Mouse (Mus musculus) neural tube, postnatal 0 days (tissue): ENCODE data around the gene Lce3e. TPM values are rescaled to one million over a fixed set of nuclear protein-coding genes. Genes with fewer than 3 reads are reported as not detected.

Experiments
- polyA plus RNA-seq: library from polyadenylated mRNA; unstranded; fragments of >200 nt; fragmentation: Nextera tagmentation; extraction: Ambion mirVana; gene quantifications from 2 replicates; pipeline ENCODE4 v1.2.1, GENCODE M21; 2015

The Lce3e gene
- not detected in 2 replicates for polyA plus RNA-seq

GRCm38 (mm10) chr3:92966761-92967160 is at the start of gene Lce3e:
Lce3e (plus strand) TSS chr3:92967061.

GRCm38 (mm10) chr3:92926130-92926529 is 40.7 kb upstream of the Lce3e start, which contains the start of gene Lce3a:
Lce3a (minus strand) TSS chr3:92926230.

DNA sequence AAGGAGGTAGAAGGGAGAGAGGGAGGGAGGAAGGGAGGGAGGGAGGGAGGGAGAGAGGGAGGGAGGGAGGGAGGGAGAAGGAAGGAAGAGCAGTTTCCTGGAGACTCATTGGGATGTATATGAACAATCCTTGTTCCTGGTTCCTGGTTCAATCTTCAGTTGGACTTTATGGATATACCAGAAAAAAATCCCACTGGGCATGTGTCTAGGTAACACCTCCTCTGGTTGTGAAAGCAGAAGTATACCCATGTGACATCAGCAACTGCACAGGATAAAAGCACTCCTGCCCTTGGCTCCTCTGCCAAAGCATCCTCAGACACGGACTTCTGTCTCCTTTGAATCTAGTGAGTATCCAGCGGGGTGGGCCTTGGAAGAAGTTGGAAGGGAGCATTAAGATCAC is 34.2 kb upstream of the Lce3e start, which contains the start of gene Lce3b:
Gene Lce3b, plus strand, starts transcription at position 301 of the 400 bp plus-strand sequence.

DNA sequence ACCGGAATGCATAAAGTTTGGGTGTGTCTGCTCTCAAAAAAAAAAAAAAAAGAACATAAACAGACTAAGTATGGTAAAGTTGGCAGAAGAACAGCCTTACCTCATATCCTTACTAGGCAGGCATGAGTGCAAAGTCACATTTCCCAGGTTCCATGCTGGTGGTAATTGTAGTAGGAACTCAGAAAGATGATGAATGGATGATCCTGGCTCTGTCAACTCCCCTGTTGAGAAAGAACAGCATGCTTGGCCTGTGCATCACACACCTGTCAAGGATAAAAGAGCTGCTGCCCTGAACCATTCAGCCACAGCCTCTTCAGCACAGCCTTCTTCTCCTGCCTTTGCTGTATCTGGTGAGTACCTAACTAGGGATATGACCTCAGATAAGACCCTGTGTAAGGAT is 22.7 kb upstream of the Lce3e start, which contains the start of gene Lce3c:
Gene Lce3c, plus strand, starts transcription at position 301 of the 400 bp plus-strand sequence.

DNA sequence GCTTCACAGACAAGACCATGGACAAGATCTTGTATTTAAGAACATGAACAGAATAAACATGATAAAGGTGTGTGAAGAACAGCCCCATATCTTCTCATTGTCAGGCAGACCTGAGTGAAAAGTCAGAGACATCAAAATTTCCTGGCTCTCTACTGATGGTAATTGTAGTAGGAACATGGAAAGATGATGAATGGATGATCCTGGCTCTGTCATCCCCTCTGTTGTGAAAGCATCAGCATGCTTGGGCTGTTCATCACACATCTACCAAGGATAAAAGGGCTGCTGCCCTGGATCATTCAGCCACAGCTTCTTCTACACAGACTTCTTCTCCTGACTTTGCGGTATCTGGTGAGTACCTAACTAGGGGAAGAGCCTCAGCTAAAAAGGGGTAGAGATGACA is 9.8 kb upstream of the Lce3e start, which contains the start of gene Lce3d:
Gene Lce3d, plus strand, starts transcription at position 301 of the 400 bp plus-strand sequence.

GRCm38 (mm10) chr3:92991926-92992325 is 25.1 kb downstream of the Lce3e start, which contains the start of gene Lce3f:
Lce3f (plus strand) TSS chr3:92992226.

GRCm38 (mm10) chr3:93015460-93016104 is 48.7 kb downstream of the Lce3e start, which contains the start of gene Crct1:
Crct1 (minus strand) TSS chr3:93015687.

Other genes with a start within 250 kb of the Lce3e start
- not detected in 2 replicates for gene Lce1f, start 246.7 kb upstream of the Lce3e start, polyA plus RNA-seq
- gene Gm38119, start 228.0 kb upstream of the Lce3e start, polyA plus RNA-seq, result not detected in 2 replicates
- gene Lce1g, start 214.7 kb upstream of the Lce3e start, polyA plus RNA-seq, result not detected in 2 replicates
- gene Lce1h, start 202.0 kb upstream of the Lce3e start, polyA plus RNA-seq, result not detected in 2 replicates
- not detected in 2 replicates for gene Lce1i, start 188.2 kb upstream of the Lce3e start, polyA plus RNA-seq
- gene Lce1j, start 176.5 kb upstream of the Lce3e start, polyA plus RNA-seq, result not detected in 2 replicates
- not detected in 2 replicates for gene Lce1k, start 159.2 kb upstream of the Lce3e start, polyA plus RNA-seq
- gene Kprp, start 139.8 kb upstream of the Lce3e start, polyA plus RNA-seq, result not detected in 2 replicates
- not detected in 2 replicates for gene Lce1l, start 115.8 kb upstream of the Lce3e start, polyA plus RNA-seq
- not detected in 2 replicates for gene 2310050C09Rik, start 96.8 kb upstream of the Lce3e start, polyA plus RNA-seq
- gene Lce3a, start 40.8 kb upstream of the Lce3e start, polyA plus RNA-seq, result not detected in 2 replicates
- not detected in 2 replicates for gene Lce3b, start 34.1 kb upstream of the Lce3e start, polyA plus RNA-seq
- gene Lce3c, start 22.6 kb upstream of the Lce3e start, polyA plus RNA-seq, result not detected in 2 replicates
- gene Lce3d, start 9.7 kb upstream of the Lce3e start, polyA plus RNA-seq, result not detected in 2 replicates
- not detected in 2 replicates for gene Lce3f, start 25.2 kb downstream of the Lce3e start, polyA plus RNA-seq
- 0.79 and 0.97 TPM in 2 replicates for gene Crct1, start 48.6 kb downstream of the Lce3e start, polyA plus RNA-seq
- gene Lce1m, start 52.0 kb downstream of the Lce3e start, polyA plus RNA-seq, result not detected in 2 replicates
- gene Gm4858, start 101.8 kb downstream of the Lce3e start, polyA plus RNA-seq, result not detected in 2 replicates
- not detected in 2 replicates for gene Crnn, start 177.7 kb downstream of the Lce3e start, polyA plus RNA-seq
- gene Flg2, start 230.2 kb downstream of the Lce3e start, polyA plus RNA-seq, result not detected in 2 replicates